Mouse (Mus musculus) bone marrow, adult 2 months (tissue): ENCODE data around the gene Abhd12b.

Experiments used
- CTCF ChIP-seq: fragments of 200-500 bp; IDR thresholded peaks from 2 replicates; pipeline ENCODE4 v1.5.1; 2011; ENCODE audit warnings: low read length, control low read depth; ENCODE audit not compliant: control insufficient read depth, insufficient read depth
- POLR2A ChIP-seq: fragments of 200-500 bp; IDR thresholded peaks from 2 replicates; pipeline ENCODE4 v1.6.1; 2011; ENCODE audit warnings: low read depth, mild to moderate bottlenecking, control low read depth, low read length, borderline replicate concordance; ENCODE audit not compliant: control insufficient read depth

- TF ChIP-seq CTCF: no peak
- TF ChIP-seq POLR2A: no peak
Observed at GRCm38 (mm10) chr12:70140993-70141576, 12.9 kb upstream of the Abhd12b start.
